In the genomic region with DNA sequence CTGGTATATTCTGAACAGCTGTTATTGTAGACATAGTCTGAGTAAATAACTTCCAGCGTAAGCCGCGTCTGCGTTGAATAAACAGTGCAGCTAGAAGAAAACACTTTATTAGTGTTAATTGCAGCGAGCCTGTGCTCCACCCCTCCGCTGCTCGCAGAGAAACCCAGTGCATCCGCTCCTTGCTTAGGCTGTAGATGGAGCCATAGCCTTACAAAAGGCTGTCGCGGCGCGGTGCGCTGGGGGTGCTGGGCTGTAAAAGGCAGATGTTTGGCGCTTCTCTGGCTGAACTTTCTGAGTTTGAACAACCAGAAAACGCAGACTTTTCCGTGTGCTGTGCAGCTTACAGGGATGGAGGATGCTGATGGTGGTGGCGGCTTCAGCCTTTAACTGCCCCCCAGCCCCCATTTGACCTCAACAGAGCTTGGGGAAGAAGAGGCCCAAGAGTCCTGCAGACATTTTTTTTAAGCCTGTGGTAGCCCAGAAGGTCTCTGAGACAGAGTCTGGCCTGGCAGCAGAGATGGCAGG, we compare ENCODE assay signal across 7 mouse cellular contexts. TPM values are rescaled to one million over a fixed set of nuclear protein-coding genes. Genes with fewer than 3 reads are reported as not detected.
DNase-seq lines count a peak whose midpoint lies in the region; ATAC-seq lines count a peak whose summit lies in the region.

No protein-coding gene starts in this region.

- no peak overlapping the region for H3K27ac ChIP-seq in hindbrain, embryonic 16.5 days (ENCODE audit: low read depth, low read length)
- H3K27ac ChIP-seq in midbrain, embryonic 12.5 days (replicated peaks), result no peak overlapping the region

- intact Hi-C loops in left cerebral cortex, postnatal 36 days (cut with DNase I), result loop anchor here (5.0 to 10.0 kb wide), 3 partner anchors 294 to 1806 kb away; no protein-coding TSS in a partner anchor

- H3K9ac ChIP-seq in hindbrain, embryonic 16.5 days (ENCODE audit: low read depth, low read length), result no peak overlapping the region
- H3K9ac ChIP-seq in midbrain, embryonic 12.5 days (replicated peaks), result 0 out of 2 replicates have a peak overlapping the region, but pooled peaks have one; percentile 11

- DNase-seq in T-cell, adult 2 months (ENCODE audit: low spot score), result peak; percentile 46
- peak; percentile 61 to 69 for DNase-seq in cerebellum, postnatal 14 days
- peak; percentile 40 for DNase-seq in gastrocnemius, adult 18-20 months (ENCODE audit: low spot score)
- DNase-seq in left cerebral cortex, postnatal 36 days (ENCODE audit: low spot score in 2 of 2), result peak; percentile 44 to 54
- peak; percentile 11 for DNase-seq in splenic B cell, adult 2 months (ENCODE audit: low read depth, low spot score)

- peaks cover 5% of the 10 kb centered on the region; the same call in 1 of the 2 replicates for H3K4me1 ChIP-seq in hindbrain, embryonic 16.5 days (ENCODE audit: control insufficient read depth, insufficient read depth, low read depth, low read length)
- H3K4me1 ChIP-seq in midbrain, embryonic 12.5 days, result peaks cover 4% of the 10 kb centered on the region

- H3K9me3 ChIP-seq in hindbrain, embryonic 16.5 days (ENCODE audit: control insufficient read depth, low read length), result 0 out of 2 replicates have a peak, but pooled peaks cover 4% of the 10 kb centered on the region
- no peaks in the 10 kb centered on the region for H3K9me3 ChIP-seq in midbrain, embryonic 12.5 days

- WGBS in hindbrain, embryonic 16.5 days, result 4% methylated on average over 17 of the region's 17 CpGs
- WGBS in midbrain, embryonic 12.5 days, result 10% methylated on average over 17 of the region's 17 CpGs

- ATAC-seq in hindbrain, embryonic 16.5 days, result peak; percentile 94
- ATAC-seq in midbrain, embryonic 12.5 days (ENCODE audit: low FRiP score, low read depth), result peak; percentile 75; the same call in 1 of the 2 replicates

- H3K4me3 ChIP-seq in hindbrain, embryonic 16.5 days (ENCODE audit: low read length), result no peak overlapping the region
- H3K4me3 ChIP-seq in midbrain, embryonic 12.5 days, result no peak overlapping the region

- H3K36me3 ChIP-seq in hindbrain, embryonic 16.5 days (ENCODE audit: control insufficient read depth, insufficient read depth, low read length), result no peaks in the 10 kb centered on the region
- no peaks in the 10 kb centered on the region for H3K36me3 ChIP-seq in midbrain, embryonic 12.5 days
- no peaks in the 10 kb centered on the region for H3K36me3 ChIP-seq in splenic B cell, adult 2 months (ENCODE audit: control insufficient read depth, insufficient read depth, low read length, poor library complexity, severe bottlenecking)

- peaks cover 4% of the 10 kb centered on the region; the same call in 1 of the 2 replicates for H3K27me3 ChIP-seq in hindbrain, embryonic 16.5 days (replicated peaks; ENCODE audit: control insufficient read depth, insufficient read depth, low read length)
- H3K27me3 ChIP-seq in midbrain, embryonic 12.5 days, result peaks cover 53% of the 10 kb centered on the region
- H3K27me3 ChIP-seq in splenic B cell, adult 2 months (ENCODE audit: control insufficient read depth, insufficient read depth, low read length, poor library complexity, severe bottlenecking), result no peaks in the 10 kb centered on the region

- H3K4me2 ChIP-seq in hindbrain, embryonic 16.5 days (ENCODE audit: low read length), result peak overlapping the region; percentile 27
- peak overlapping the region; percentile 39 for H3K4me2 ChIP-seq in midbrain, embryonic 12.5 days (replicated peaks)

RNA-seq across cellular contexts. Expression of gene Aktip, which starts 8.9 kb away (rescaled TPM):
- total RNA-seq in gastrocnemius, adult 18-20 months (2021), result 10 to 100 TPM; 58.7 to 71.0 TPM
- 135 and 140 TPM in 2 replicates for polyA plus RNA-seq in hindbrain, embryonic 16.5 days (2015; fragmentation: Nextera tagmentation; extraction: Ambion mirVana)
- 100 to 1,000 TPM; 117 to 118 TPM for total RNA-seq in left cerebral cortex, postnatal 36 days (2021)
- polyA plus RNA-seq in midbrain, embryonic 12.5 days (2016; fragmentation: Nextera tagmentation; extraction: Ambion mirVana), result 107 TPM in 2 replicates

Comparison
In these comparisons a context has a peak if more than half of its experiments do, and no peak if none do; other contexts are left out.
1. DNase-seq: peak in every context shown above with its lines; median percentile 65 in cerebellum, postnatal 14 days; 49 in left cerebral cortex, postnatal 36 days; 46 in T-cell, adult 2 months; 40 in gastrocnemius, adult 18-20 months; 11 in splenic B cell, adult 2 months.